Mouse (Mus musculus) liver, adult 2 months (tissue): Measurements from ENCODE around the gene Arhgef15.

Source experiments
- CTCF ChIP-seq: fragments of 200-500 bp; IDR thresholded peaks from 2 replicates; pipeline ENCODE4 v1.5.1; 2011; ENCODE audit warnings: low read depth, low read length, control low read depth
- POLR2A ChIP-seq: fragments of 200-500 bp; IDR thresholded peaks from 2 replicates; pipeline ENCODE4 v1.6.1; 2011; ENCODE audit warnings: low read length, control low read depth; ENCODE audit not compliant: insufficient read depth; ENCODE audit errors: extremely low read depth

- TF ChIP-seq CTCF (no peak), POLR2A (no peak)
Observed at GRCm38 (mm10) chr11:68899815-68900214, 57.5 kb downstream of the Arhgef15 start.
